Mouse (Mus musculus) kidney, postnatal 0 days (tissue): ENCODE results near the gene Gm20388. TPM values are rescaled to one million over a fixed set of nuclear protein-coding genes. Genes with fewer than 3 reads are reported as not detected.
A peak's percentile ranks its signal among the peaks of the same experiment; 100 is the strongest.
"Not testable (repeated sequence)": the region's sequence is repeated elsewhere in the genome, so short reads cannot be mapped to it uniquely, and the experiment has no call there.

Source experiments
- ATAC-seq: fragments of 200-750 bp; cut with Nextera tagmentation; replicated peaks from 2 replicates; pipeline ENCODE4 v1.8.0; 2017; ENCODE audit warnings: low read depth, moderate number of reproducible peaks, moderate TSS enrichment, moderate library complexity; ENCODE audit not compliant: low FRiP score
- DNase-seq: peaks from one replicate; pipeline ENCODE4 v3.0.0-alpha.2; 2016; ENCODE audit warnings: low spot score
- H3K27ac ChIP-seq: fragments of 300-500 bp; sonication (generic); 2 replicates; pipeline ENCODE4 v1.5.1; 2014; ENCODE audit warnings: mild to moderate bottlenecking
- H3K27me3 ChIP-seq: fragments of 300-500 bp; sonication (generic); 2 replicates; pipeline ENCODE4 v1.6.1; 2014; ENCODE audit warnings: low read length, mixed read lengths; ENCODE audit not compliant: insufficient read depth
- H3K36me3 ChIP-seq: fragments of 300-500 bp; sonication (generic); 2 replicates; pipeline ENCODE4 v1.6.1; 2014; ENCODE audit warnings: low read length, mixed read lengths; ENCODE audit not compliant: insufficient read depth
- H3K4me1 ChIP-seq: fragments of 300-500 bp; sonication (generic); replicated peaks from 2 replicates; pipeline ENCODE4 v1.6.1; 2014; ENCODE audit warnings: antibody characterized with exemption, low read length, mixed read lengths; ENCODE audit not compliant: insufficient read depth
- H3K4me2 ChIP-seq: fragments of 300-500 bp; sonication (generic); 2 replicates; pipeline ENCODE4 v1.6.1; 2014; ENCODE audit warnings: mild to moderate bottlenecking, low read length, moderate library complexity, mixed read lengths
- H3K4me3 ChIP-seq: fragments of 300-500 bp; sonication (generic); replicated peaks from 2 replicates; pipeline ENCODE4 v1.5.1; 2014; ENCODE audit warnings: low read depth, low read length
- H3K9ac ChIP-seq: fragments of 300-500 bp; sonication (generic); 2 replicates; pipeline ENCODE4 v1.6.1; 2014; ENCODE audit warnings: low read depth, low read length
- H3K9me3 ChIP-seq: fragments of 300-500 bp; sonication (generic); replicated peaks from 2 replicates; pipeline ENCODE4 v1.6.1; 2016; ENCODE audit warnings: low read length, inconsistent platforms, mixed read lengths
- CTCF ChIP-seq: IDR thresholded peaks from 2 replicates; pipeline ENCODE4 v1.5.1; 2016; ENCODE audit warnings: antibody characterized with exemption, low read depth, mild to moderate bottlenecking, moderate library complexity
- WGBS: fragments of 180-500 bp; shearing (Covaris S2); extraction: QIAGEN DNeasy Blood & Tissue Kit; methylation state at CpG from one replicate; pipeline ENCODE4 v1.1.7; 2014; 5-methylcytosine and 5-hydroxymethylcytosine counted together
- polyA plus RNA-seq: library from polyadenylated mRNA; unstranded; fragments of >200 nt; fragmentation: Nextera tagmentation; extraction: Ambion mirVana; gene quantifications from 2 replicates; pipeline ENCODE4 v1.2.1, GENCODE M21; 2015

Gm20388 gene
- polyA plus RNA-seq, 1 experiment from 2014 or later = not detected

- Histone ChIP-seq H3K27me3 (no peaks in the 10 kb centered on the region), H3K4me3 (no peak overlapping the region), H3K4me1 (no peaks in the 10 kb centered on the region), H3K9me3 (no peaks in the 10 kb centered on the region), H3K27ac (no peak overlapping the region), H3K9ac (no peak overlapping the region), H3K4me2 (no peak overlapping the region), H3K36me3 (no peaks in the 10 kb centered on the region)
- DNase-seq (no peak), ATAC-seq (no peak)
- TF ChIP-seq CTCF = no peak
- WGBS = 83% methylated on average over 15 of the region's 15 CpGs
These were observed 882.1 kb downstream of the Gm20388 start for GRCm38 (mm10) chr8:120792710-120793109.

DNA sequence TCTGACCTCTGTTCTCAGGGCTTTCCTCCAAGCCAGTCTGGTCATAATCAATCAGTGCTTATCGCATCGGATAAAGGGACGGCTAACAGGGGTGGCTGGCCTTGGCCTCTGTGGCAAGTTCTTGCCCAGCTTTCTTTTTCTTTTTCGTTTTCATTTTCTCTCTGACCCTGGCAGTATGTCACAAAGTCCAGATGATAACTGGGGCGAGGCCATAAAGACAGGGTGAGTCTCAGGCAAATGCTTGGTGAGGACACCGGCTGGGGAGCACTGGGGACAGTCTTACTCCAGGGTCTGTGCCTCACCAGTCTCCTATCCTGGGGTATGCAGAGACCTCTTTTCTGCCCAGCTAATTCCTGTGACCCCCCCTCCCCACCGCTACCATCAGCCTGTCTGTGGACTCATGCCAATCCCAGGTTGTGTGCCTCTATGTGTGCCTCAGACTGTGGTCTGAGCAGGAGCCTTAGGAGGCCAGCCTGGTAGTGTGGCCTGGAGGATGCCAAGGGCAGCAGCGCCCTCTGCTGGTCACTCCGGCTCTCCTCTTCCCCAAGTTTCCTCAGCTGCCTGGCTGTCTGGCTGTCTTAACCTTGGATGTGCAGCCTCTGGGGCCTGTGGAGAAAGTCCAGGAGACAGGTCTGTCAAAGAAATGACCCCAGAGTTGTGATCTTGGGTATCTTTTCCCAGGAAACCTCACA lies 885.4 kb downstream of the Gm20388 start:
- H3K27ac ChIP-seq = no peak overlapping the region
- no peak overlapping the region for H3K4me2 ChIP-seq
- ATAC-seq (peak; percentile 65), DNase-seq (peak; percentile 95)
- no peak overlapping the region for H3K4me3 ChIP-seq
- H3K4me1 ChIP-seq = no peaks in the 10 kb centered on the region
- WGBS = 49% methylated on average over 9 of the region's 9 CpGs
- no peaks in the 10 kb centered on the region; the same call in 1 of the 2 replicates for H3K27me3 ChIP-seq
- peak; percentile 98 for TF ChIP-seq CTCF
- no peaks in the 10 kb centered on the region for H3K36me3 ChIP-seq
- H3K9me3 ChIP-seq = no peaks in the 10 kb centered on the region
- H3K9ac ChIP-seq = no peak overlapping the region

DNA sequence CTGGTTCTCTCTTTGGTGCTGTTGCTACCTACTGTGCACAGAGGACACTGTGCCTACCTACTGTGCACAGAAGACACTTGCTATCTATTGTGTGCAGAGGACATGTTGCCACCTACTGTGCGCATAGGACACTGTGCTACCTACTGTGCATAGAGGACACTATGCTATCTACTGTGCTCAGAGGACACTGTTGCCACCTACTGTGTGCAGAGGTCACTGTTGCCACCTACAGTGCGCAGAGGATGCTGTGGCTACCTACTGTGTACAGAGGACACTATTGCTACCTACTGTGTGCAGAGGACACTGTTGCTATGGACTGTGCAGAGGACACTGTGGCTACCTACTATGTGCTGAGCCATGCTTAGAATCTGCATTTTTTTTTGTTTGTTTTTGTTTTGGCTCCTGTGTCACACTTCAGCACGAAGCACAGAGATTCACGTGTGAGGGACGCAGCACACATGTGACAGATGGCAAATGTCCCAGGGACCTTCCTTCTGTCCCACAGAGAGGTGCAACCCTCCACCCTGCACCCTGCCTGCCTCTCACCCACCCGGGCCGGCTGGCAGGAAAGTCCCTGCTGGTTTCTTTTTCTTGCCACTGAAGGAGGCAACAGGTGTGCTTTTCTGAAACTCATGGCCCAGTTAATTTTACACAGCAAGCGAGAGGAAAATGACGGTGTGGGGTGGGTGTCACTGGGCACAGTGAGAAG lies 886.5 kb downstream of the Gm20388 start:
- no peaks in the 10 kb centered on the region; the same call in 1 of the 2 replicates for H3K27me3 ChIP-seq
- H3K4me1 ChIP-seq = no peaks in the 10 kb centered on the region
- H3K4me2 ChIP-seq = no peak overlapping the region
- no peak for DNase-seq
- no peak for TF ChIP-seq CTCF
- no peak overlapping the region for H3K27ac ChIP-seq
- ATAC-seq = no peak
- H3K9me3 ChIP-seq = no peaks in the 10 kb centered on the region
- H3K9ac ChIP-seq = no peak overlapping the region
- 76% methylated on average over 9 of the region's 9 CpGs for WGBS
- H3K36me3 ChIP-seq = no peaks in the 10 kb centered on the region
- H3K4me3 ChIP-seq = no peak overlapping the region

- Histone ChIP-seq H3K4me2 (no peak overlapping the region), H3K4me3 (no peak overlapping the region), H3K27me3 (no peaks in the 10 kb centered on the region; the same call in 1 of the 2 replicates), H3K9me3 (no peaks in the 10 kb centered on the region), H3K4me1 (peaks cover 11% of the 10 kb centered on the region; the same call in 1 of the 2 replicates), H3K9ac (no peak overlapping the region), H3K27ac (no peak overlapping the region), H3K36me3 (no peaks in the 10 kb centered on the region)
- 8% methylated on average over 17 of the region's 17 CpGs for WGBS
- peak; percentile 57 for DNase-seq
- ATAC-seq = no peak
- peak; percentile 87 for TF ChIP-seq CTCF
These were observed 889.7 kb downstream of the Gm20388 start for GRCm38 (mm10) chr8:120800308-120800865.

GRCm38 (mm10) chr8:120803661-120804375 lies 893.2 kb downstream of the Gm20388 start:
- H3K27me3 ChIP-seq, DNase-seq, H3K4me3 ChIP-seq, ATAC-seq, H3K9ac ChIP-seq, H3K36me3 ChIP-seq, H3K9me3 ChIP-seq, H3K4me2 ChIP-seq: not testable (repeated sequence)
- Histone ChIP-seq H3K4me1 (peaks cover 11% of the 10 kb centered on the region), H3K27ac (peak overlapping the region; percentile 76)
- WGBS = 52% methylated on average over 6 of the region's 6 CpGs

- Histone ChIP-seq H3K9ac (no peak overlapping the region), H3K9me3 (no peaks in the 10 kb centered on the region), H3K27ac (peak overlapping the region; percentile 76), H3K4me3 (no peak overlapping the region), H3K27me3 (no peaks in the 10 kb centered on the region; the same call in 1 of the 2 replicates), H3K36me3 (no peaks in the 10 kb centered on the region), H3K4me2 (no peak overlapping the region), H3K4me1 (peaks cover 14% of the 10 kb centered on the region)
- WGBS = 56% methylated on average over 3 of the region's 3 CpGs
- TF ChIP-seq CTCF = no peak
- DNase-seq (peak; percentile 25), ATAC-seq (no peak)
These were observed 894.1 kb downstream of the Gm20388 start for GRCm38 (mm10) chr8:120804741-120805140.
